Mouse (Mus musculus) embryonic facial prominence, embryonic 14.5 days (tissue): ENCODE measurements around the gene Smtnl2. TPM values are rescaled to one million over a fixed set of nuclear protein-coding genes. Genes with fewer than 3 reads are reported as not detected.

Experiments used
- ATAC-seq: fragments of 200-750 bp; cut with Nextera tagmentation; 2 replicates; pipeline ENCODE4 v1.8.0; 2017; ENCODE audit warnings: low read depth, moderate number of reproducible peaks, moderate TSS enrichment
- DNase-seq: peaks from one replicate; pipeline ENCODE4 v3.0.0-alpha.2; 2015; ENCODE audit warnings: low spot score
- H3K27ac ChIP-seq: fragments of 300-500 bp; sonication (generic); replicated peaks from 2 replicates; pipeline ENCODE4 v1.5.1; 2014; ENCODE audit warnings: low read depth, mild to moderate bottlenecking, low read length, moderate library complexity
- H3K27me3 ChIP-seq: fragments of 300-500 bp; sonication (generic); replicated peaks from 2 replicates; pipeline ENCODE4 v1.6.1; 2014; ENCODE audit warnings: low read length; ENCODE audit not compliant: control insufficient read depth, insufficient read depth
- H3K36me3 ChIP-seq: fragments of 300-500 bp; sonication (generic); 2 replicates; pipeline ENCODE4 v1.6.1; 2014; ENCODE audit warnings: low read length, mixed read lengths; ENCODE audit not compliant: control insufficient read depth, insufficient read depth
- H3K4me1 ChIP-seq: fragments of 300-500 bp; sonication (generic); 2 replicates; pipeline ENCODE4 v1.6.1; 2014; ENCODE audit warnings: antibody characterized with exemption, low read length; ENCODE audit not compliant: control insufficient read depth, insufficient read depth
- H3K4me2 ChIP-seq: fragments of 300-500 bp; sonication (generic); 2 replicates; pipeline ENCODE4 v1.6.1; 2014; ENCODE audit warnings: low read depth, mild to moderate bottlenecking, low read length, moderate library complexity, mixed read lengths
- H3K4me3 ChIP-seq: fragments of 300-500 bp; sonication (generic); 2 replicates; pipeline ENCODE4 v1.5.1; 2014; ENCODE audit warnings: low read depth, mild to moderate bottlenecking, low read length
- H3K9ac ChIP-seq: fragments of 300-500 bp; sonication (generic); 2 replicates; pipeline ENCODE4 v1.6.1; 2014; ENCODE audit warnings: low read depth, mild to moderate bottlenecking, low read length, moderate library complexity, mixed read lengths
- H3K9me3 ChIP-seq: fragments of 300-500 bp; sonication (generic); 2 replicates; pipeline ENCODE4 v1.6.1; 2016; ENCODE audit warnings: low read length; ENCODE audit not compliant: control insufficient read depth
- WGBS: fragments of 180-500 bp; shearing (Covaris S2); extraction: QIAGEN DNeasy Blood & Tissue Kit; methylation state at CpG from one replicate; pipeline ENCODE4 v1.1.7; 2014; 5-methylcytosine and 5-hydroxymethylcytosine counted together
- polyA plus RNA-seq: library from polyadenylated mRNA; unstranded; fragments of >200 nt; fragmentation: Nextera tagmentation; extraction: Ambion mirVana; gene quantifications from 2 replicates; pipeline ENCODE4 v1.2.1, GENCODE M21; 2014

Gene Smtnl2
- polyA plus RNA-seq, 1 experiment from 2014 or later: 26.7 TPM

DNA sequence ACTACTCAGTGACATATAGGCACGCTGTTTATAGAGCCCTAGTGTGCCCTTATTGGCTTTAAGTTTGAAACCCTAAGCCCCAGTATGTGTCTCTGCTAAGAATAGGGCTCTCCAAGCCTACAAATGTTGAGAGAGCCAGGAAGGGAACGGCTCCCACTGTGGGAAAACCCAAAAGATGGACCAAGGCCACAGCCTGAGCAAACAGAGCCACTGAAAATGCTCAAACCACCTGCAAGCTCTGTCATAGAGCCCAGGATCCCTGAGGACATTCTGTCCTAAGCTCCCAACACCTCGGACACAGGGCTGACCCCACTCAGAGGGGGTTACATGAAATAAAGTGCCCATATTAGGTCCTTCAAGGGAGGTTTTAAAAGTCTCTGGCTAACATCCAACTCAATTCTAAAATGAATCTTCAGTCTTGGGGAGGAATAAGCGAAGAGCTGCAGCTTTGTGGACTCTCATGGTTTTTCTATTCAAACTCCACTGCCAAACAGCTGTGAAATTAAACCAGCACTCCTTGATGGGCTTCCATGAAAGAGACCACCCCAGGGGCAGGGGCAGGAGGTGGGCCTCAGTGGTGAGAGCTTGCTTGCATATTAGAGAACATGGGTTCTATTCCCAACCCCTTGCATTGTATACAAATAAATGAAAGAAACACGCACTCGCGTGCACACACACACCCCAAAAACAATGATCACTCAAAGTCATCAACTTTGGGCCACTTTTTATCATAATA lies 21.9 kb downstream of the Smtnl2 start:
- no peaks in the 10 kb centered on the region for H3K9me3 ChIP-seq
- no peak for ATAC-seq
- H3K36me3 ChIP-seq: no peaks in the 10 kb centered on the region
- peaks cover 5% of the 10 kb centered on the region; the same call in 1 of the 2 replicates for H3K4me1 ChIP-seq
- no peak overlapping the region for H3K4me3 ChIP-seq
- no peak overlapping the region for H3K4me2 ChIP-seq
- no peak overlapping the region for H3K9ac ChIP-seq
- 80% methylated on average over 7 of the region's 7 CpGs for WGBS
- no peak for DNase-seq
- H3K27me3 ChIP-seq: no peaks in the 10 kb centered on the region
- H3K27ac ChIP-seq: no peak overlapping the region

DNA sequence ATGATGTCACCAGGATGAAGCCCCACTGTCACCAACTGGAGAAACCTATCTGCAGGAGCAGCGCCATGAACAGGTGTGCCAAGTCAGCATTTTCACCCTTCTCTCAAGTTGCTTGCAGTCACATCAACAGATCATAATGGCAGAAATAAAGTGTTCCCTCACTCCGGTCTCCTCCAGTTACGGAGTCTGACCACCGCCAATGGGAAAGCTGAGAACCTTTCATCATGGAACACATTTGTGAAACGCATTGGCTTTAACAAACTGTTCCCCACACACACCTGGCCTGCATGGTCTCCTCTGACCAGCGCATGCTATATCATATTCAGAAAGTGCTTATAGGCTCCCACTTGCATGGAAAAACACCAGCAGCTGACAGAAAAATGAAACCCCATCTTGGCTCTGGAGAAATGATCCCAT lies 23.4 kb downstream of the Smtnl2 start:
- no peak overlapping the region for H3K4me3 ChIP-seq
- H3K4me2 ChIP-seq: no peak overlapping the region
- no peaks in the 10 kb centered on the region; the same call in 1 of the 2 replicates for H3K4me1 ChIP-seq
- WGBS: 60% methylated on average over 6 of the region's 6 CpGs
- ATAC-seq: peak; percentile 86
- H3K36me3 ChIP-seq: no peaks in the 10 kb centered on the region
- H3K27ac ChIP-seq: no peak overlapping the region
- no peak overlapping the region for H3K9ac ChIP-seq
- H3K9me3 ChIP-seq: no peaks in the 10 kb centered on the region
- no peaks in the 10 kb centered on the region for H3K27me3 ChIP-seq
- peak; percentile 57 for DNase-seq

DNA sequence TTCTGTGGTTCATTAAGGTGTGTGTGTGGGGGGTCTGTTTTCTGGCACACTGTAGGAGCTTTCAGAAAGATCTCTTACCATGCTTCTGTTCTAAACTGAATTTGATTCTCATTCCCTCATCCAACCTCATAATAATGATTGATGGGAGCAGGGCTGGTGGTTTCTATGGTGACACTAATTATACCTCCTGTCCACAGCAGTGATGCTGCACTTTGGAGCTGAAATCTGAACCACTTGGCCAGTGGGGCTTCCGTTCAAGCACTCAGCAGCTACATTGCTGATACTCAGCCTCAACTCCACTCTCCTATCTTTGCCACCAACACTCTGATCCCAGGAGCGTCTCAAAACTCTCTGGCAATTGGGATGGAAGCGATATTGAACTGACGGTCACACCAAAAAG lies 32.2 kb downstream of the Smtnl2 start:
- ATAC-seq: no peak
- Histone ChIP-seq H3K27ac (no peak overlapping the region), H3K36me3 (no peaks in the 10 kb centered on the region), H3K9ac (no peak overlapping the region), H3K27me3 (no peaks in the 10 kb centered on the region), H3K4me1 (no peaks in the 10 kb centered on the region), H3K4me3 (no peak overlapping the region), H3K9me3 (no peaks in the 10 kb centered on the region), H3K4me2 (no peak overlapping the region)
- 59% methylated on average over 4 of the region's 4 CpGs for WGBS
- no peak for DNase-seq

DNA sequence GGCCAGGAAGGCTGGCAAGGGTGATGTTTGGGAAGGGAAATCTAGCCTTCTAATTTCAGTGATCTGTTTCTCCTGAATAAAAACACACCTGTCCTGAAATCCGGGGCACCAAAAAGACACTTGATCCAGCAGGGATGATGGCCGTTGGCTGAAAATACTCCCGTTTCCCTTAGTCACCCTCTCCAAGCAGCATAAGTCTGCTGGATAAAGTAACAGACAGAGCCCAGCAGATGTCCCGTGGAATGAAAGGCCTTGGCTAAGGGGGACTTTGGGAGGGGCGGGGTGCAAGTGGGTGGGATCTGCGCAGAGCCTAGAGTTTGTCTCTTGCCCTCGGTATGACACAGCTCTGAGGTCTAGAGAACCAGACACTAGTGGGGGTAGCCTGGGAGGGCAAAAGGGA lies 33.3 kb downstream of the Smtnl2 start:
- no peaks in the 10 kb centered on the region for H3K27me3 ChIP-seq
- ATAC-seq (peak; percentile 55; the same call in 1 of the 2 replicates), DNase-seq (peak; percentile 57)
- no peak overlapping the region for H3K4me3 ChIP-seq
- H3K9ac ChIP-seq: no peak overlapping the region
- no peaks in the 10 kb centered on the region for H3K9me3 ChIP-seq
- H3K4me1 ChIP-seq: no peaks in the 10 kb centered on the region
- H3K4me2 ChIP-seq: no peak overlapping the region
- WGBS: 53% methylated on average over 7 of the region's 7 CpGs
- no peaks in the 10 kb centered on the region for H3K36me3 ChIP-seq
- no peak overlapping the region for H3K27ac ChIP-seq

DNA sequence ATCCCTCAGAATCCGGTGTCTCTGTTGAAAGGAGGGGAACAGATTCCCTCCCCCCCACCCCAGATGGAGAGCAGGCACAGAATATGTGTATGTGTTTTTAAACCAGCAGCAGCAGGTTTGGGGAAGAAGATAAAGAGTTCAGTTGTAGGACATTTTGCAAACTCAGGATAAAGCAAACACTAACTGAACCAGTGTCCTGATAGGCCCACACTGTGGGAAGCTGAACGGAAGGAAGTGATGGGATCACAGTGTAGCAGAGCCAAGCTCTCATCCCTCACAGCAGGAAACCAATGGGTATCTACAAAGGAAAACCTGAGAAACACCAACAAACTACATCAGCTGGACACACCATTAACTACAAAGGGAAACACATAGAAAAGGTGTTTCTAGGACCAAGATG lies 35.0 kb downstream of the Smtnl2 start:
- no peaks in the 10 kb centered on the region for H3K9me3 ChIP-seq
- ATAC-seq (no peak), DNase-seq (no peak)
- no peaks in the 10 kb centered on the region for H3K36me3 ChIP-seq
- H3K4me1 ChIP-seq: no peaks in the 10 kb centered on the region
- H3K27me3 ChIP-seq: no peaks in the 10 kb centered on the region
- H3K4me3 ChIP-seq: no peak overlapping the region
- H3K27ac ChIP-seq: no peak overlapping the region
- no peak overlapping the region for H3K9ac ChIP-seq
- 77% methylated on average over 2 of the region's 2 CpGs for WGBS
- no peak overlapping the region for H3K4me2 ChIP-seq

DNA sequence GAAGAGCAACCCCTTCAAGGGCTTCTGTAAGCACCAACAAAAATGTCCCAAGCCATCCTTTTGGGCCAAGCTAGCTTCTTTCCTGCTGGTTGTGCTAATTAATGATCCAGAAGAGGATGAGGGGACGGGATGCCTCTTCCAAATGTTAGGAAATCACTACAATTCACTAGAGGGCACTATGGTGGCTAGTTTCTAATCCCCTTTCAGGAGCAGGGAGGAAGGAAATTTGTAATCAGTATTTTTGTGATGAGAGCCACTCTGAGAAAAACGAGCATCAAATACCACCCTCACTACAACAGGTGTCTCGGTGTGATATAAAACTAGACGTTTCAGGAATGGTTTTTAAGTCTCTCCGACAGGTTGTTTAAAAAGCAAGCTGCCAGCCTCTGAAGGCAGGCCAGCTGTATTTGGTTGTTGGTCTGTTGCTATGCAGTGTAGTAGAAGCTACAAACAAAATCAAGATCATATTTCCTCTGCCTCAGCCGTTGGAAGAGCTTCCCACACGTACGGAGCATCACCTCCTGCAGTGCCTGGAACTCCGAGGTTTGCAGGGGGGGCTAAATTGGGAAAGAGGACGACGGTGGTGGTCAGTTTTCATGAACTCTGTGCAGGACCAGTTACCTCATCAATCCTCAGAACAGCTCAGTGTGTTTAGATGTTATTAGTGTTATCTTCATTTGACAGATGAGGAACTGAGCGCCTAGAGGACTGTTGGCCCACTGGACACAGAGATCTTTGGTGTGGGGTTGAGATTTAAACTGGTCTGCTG lies 41.4 kb downstream of the Smtnl2 start:
- 0 out of 2 replicates have a peak, but pooled peaks have one; percentile 55 for ATAC-seq
- no peak overlapping the region for H3K27ac ChIP-seq
- H3K4me1 ChIP-seq: peaks cover 10% of the 10 kb centered on the region; the same call in 1 of the 2 replicates
- DNase-seq: peak; percentile 63
- WGBS: 26% methylated on average over 12 of the region's 12 CpGs
- H3K36me3 ChIP-seq: no peaks in the 10 kb centered on the region
- H3K9me3 ChIP-seq: no peaks in the 10 kb centered on the region
- no peak overlapping the region for H3K4me3 ChIP-seq
- no peak overlapping the region for H3K9ac ChIP-seq
- no peak overlapping the region for H3K4me2 ChIP-seq
- H3K27me3 ChIP-seq: no peaks in the 10 kb centered on the region

DNA sequence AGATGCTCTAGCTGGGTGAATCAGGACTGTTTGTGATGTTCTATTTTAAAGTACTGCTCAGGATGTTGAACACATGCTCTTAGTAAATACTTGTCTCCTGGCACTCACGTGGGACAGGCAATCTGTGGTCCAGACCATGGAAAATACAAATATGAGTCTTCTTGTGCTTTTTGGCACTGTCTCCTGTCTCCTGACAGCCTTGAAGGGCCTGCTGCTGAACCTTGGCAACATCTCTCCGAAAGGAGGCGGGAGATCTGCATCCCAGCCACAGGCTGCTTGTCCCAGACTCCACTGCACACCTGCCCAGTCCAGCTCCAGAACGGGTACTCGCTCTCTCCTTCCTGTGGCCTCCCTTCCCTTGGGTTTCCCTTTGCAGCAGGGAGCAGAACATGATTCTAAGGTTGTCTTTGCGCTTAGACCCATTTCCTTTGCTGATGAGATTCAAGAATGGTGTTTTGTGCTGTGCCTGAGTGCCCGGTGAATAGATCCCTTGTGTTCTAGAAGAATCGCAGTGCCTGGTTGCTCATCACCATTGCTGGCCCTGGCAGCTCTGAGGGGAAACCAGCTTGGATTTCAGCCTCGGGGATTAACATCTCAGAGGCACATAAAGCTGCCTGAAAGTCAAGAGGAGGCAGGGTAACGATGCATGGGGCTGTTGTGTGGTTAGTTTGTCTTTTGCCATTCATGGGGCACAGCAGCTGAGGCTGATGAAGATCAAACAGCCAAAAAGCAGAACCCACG lies 43.4 kb downstream of the Smtnl2 start:
- Histone ChIP-seq H3K27me3 (no peaks in the 10 kb centered on the region), H3K4me2 (no peak overlapping the region), H3K4me3 (no peak overlapping the region), H3K9me3 (no peaks in the 10 kb centered on the region), H3K36me3 (no peaks in the 10 kb centered on the region), H3K9ac (no peak overlapping the region), H3K27ac (no peak overlapping the region), H3K4me1 (peaks cover 10% of the 10 kb centered on the region; the same call in 1 of the 2 replicates)
- no peak for ATAC-seq
- WGBS: 27% methylated on average over 11 of the region's 11 CpGs
- peak; percentile 76 for DNase-seq

GRCm38 (mm10) chr11:72366126-72366525 lies 45.4 kb downstream of the Smtnl2 start:
- H3K36me3 ChIP-seq: no peaks in the 10 kb centered on the region
- peaks cover 22% of the 10 kb centered on the region for H3K4me1 ChIP-seq
- no peaks in the 10 kb centered on the region for H3K9me3 ChIP-seq
- H3K27ac ChIP-seq: no peak overlapping the region
- no peaks in the 10 kb centered on the region for H3K27me3 ChIP-seq
- 86% methylated on average over 9 of the region's 9 CpGs for WGBS
- no peak overlapping the region for H3K9ac ChIP-seq
- no peak overlapping the region for H3K4me3 ChIP-seq
- DNase-seq: no peak
- H3K4me2 ChIP-seq: no peak overlapping the region
- no peak for ATAC-seq
